In the genomic region with DNA sequence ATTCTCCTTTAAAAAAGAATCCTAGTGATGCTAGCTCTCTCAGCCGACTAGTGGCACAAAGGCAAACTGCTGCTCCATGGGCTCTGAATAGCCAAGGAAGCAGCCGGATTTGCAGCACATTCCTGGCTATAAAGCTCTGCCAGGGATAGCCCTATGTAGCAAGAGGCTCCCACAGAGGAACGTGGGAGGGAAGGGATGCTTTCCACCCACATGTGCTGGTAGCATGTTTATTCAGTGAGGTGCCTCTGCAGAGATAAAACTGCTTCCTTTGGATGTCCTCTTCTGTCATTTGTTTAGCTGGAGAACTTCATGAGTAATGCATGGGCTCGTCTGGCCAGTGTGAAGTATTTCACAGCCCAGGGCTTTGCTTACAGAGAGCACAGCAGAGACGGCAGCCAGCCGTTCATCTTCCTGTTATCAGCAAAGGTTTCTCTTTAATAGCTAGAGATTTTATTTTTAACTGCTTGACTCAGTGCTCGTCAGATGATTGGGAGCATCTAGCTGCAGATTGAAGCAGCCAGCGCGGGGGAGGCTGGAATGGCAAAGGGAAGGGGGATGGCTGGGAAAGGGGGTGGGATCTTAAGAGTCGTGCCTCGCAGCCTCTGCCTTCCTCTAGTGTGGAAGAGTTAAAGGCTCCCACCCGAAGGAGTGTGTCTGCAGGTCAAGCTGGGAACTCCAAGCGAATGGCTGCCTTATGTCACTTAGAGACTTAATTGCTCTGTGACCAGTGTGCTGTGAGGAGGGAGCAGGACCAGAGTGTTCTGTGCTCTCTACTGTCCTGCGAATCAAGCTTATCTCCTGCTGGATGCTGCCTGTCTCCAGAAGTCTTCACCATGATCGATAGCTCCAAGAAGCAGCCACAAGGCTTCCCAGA, we compare ENCODE assay signal across 8 mouse cellular contexts.
DNase-seq lines count a peak whose midpoint lies in the region; ATAC-seq and TF ChIP-seq lines count a peak whose summit lies in the region.

No protein-coding gene starts in this region.

- WGBS in hindbrain, embryonic 10.5 days = 32% methylated on average over 15 of the region's 15 CpGs

- ATAC-seq in frontal cortex, adult (ENCODE audit: low TSS enrichment) = peak; percentile 83

- no peak overlapping the region for H3K4me3 ChIP-seq in E14TG2a.4 (replicated peaks; ENCODE audit: low read length)
- peak overlapping the region; percentile 27; the same call in 1 of the 2 replicates for H3K4me3 ChIP-seq in hindbrain, embryonic 10.5 days

- H3K9me3 ChIP-seq in E14TG2a.4 (ENCODE audit: low read length) = no peaks in the 10 kb centered on the region
- H3K9me3 ChIP-seq in hindbrain, embryonic 10.5 days = no peaks in the 10 kb centered on the region

- peak; percentile 44 for TF ChIP-seq CTCF in E14TG2a.4 (conservative IDR thresholded peaks at IDR 0.05; ENCODE audit: low read length)

- H3K4me1 ChIP-seq in E14TG2a.4 (replicated peaks; ENCODE audit: low read depth, low read length) = peaks cover 10% of the 10 kb centered on the region
- H3K4me1 ChIP-seq in hindbrain, embryonic 10.5 days (replicated peaks) = peaks cover 44% of the 10 kb centered on the region

- no peaks in the 10 kb centered on the region for H3K36me3 ChIP-seq in E14TG2a.4 (ENCODE audit: insufficient read depth, low read length)
- no peaks in the 10 kb centered on the region for H3K36me3 ChIP-seq in hindbrain, embryonic 10.5 days

- H3K27me3 ChIP-seq in E14TG2a.4 (ENCODE audit: insufficient read depth, low read length) = no peaks in the 10 kb centered on the region
- no peaks in the 10 kb centered on the region for H3K27me3 ChIP-seq in hindbrain, embryonic 10.5 days (ENCODE audit: insufficient read depth, poor library complexity, severe bottlenecking)

- peak; percentile 77 for DNase-seq in cerebellum, adult 8-10 months
- DNase-seq in hindbrain, embryonic 10.5 days (ENCODE audit: low spot score) = peak; percentile 65
- peak; percentile 71 for DNase-seq in layer of hippocampus, adult 9-10 months (ENCODE audit: low spot score)
- peak; percentile 69 to 75 for DNase-seq in lung, adult 18-20 months
- DNase-seq in ovary, postnatal 36 days (ENCODE audit: low spot score) = peak; percentile 61
- DNase-seq in thymus, postnatal 0 days (ENCODE audit: low spot score) = no peak

- H3K27ac ChIP-seq in hindbrain, embryonic 10.5 days = peak overlapping the region; percentile 62
